Mouse (Mus musculus) thymus, adult 2 months (tissue): ENCODE data around the gene Tex26.

Experiments
- CTCF ChIP-seq: fragments of 200-500 bp; IDR thresholded peaks from 2 replicates; pipeline ENCODE4 v1.5.1; 2012; ENCODE audit warnings: mild to moderate bottlenecking, control low read depth, low read length, moderate library complexity, borderline replicate concordance; ENCODE audit not compliant: control insufficient read depth, poor library complexity, insufficient read depth; ENCODE audit errors: extremely low read depth
- POLR2A ChIP-seq: fragments of 200-500 bp; IDR thresholded peaks from 2 replicates; pipeline ENCODE4 v1.6.1; 2012; ENCODE audit warnings: mild to moderate bottlenecking, low read length, control low read depth, moderate library complexity; ENCODE audit not compliant: control insufficient read depth, poor library complexity, insufficient read depth; ENCODE audit errors: extremely low read depth

DNA sequence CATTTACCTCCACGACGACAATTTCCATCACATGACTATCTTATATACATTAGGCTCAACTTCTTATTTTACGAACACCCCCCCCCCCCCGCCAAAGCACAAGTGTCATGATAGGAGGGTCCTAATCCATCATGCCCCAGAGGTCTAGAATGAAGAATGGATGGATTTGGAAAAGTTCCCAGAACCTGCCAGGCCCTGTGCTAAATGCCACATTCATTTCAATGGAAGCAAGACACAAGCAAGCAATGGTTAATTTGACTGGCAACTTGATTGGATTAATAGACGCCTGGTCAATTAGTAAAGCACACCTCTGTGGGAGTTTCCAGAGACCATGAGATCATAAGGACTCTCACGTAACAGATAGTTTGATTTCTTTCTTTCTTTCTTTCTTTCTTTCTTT lies 77.7 kb downstream of the Tex26 start:
- TF ChIP-seq CTCF, result no peak
- no peak for TF ChIP-seq POLR2A
